Mouse (Mus musculus) limb, embryonic 14.5 days (tissue): ENCODE results near the gene Fbln1. TPM values are rescaled to one million over a fixed set of nuclear protein-coding genes. Genes with fewer than 3 reads are reported as not detected.

ENCODE experiments used
- ATAC-seq: fragments of 200-750 bp; cut with Nextera tagmentation; 2 replicates; pipeline ENCODE4 v1.8.0; 2017; ENCODE audit warnings: low read depth, moderate number of reproducible peaks, moderate TSS enrichment; ENCODE audit not compliant: low FRiP score
- DNase-seq: peaks from one replicate; pipeline ENCODE4 v3.0.0-alpha.2; 2015; ENCODE audit warnings: low spot score
- H3K27ac ChIP-seq: fragments of 300-500 bp; sonication (generic); replicated peaks from 2 replicates; pipeline ENCODE4 v1.5.1; 2014; ENCODE audit warnings: low read depth, mild to moderate bottlenecking, low read length, moderate library complexity, mixed read lengths
- H3K27me3 ChIP-seq: fragments of 300-500 bp; sonication (generic); 2 replicates; pipeline ENCODE4 v1.6.1; 2014; ENCODE audit warnings: low read length, mixed read lengths; ENCODE audit not compliant: control insufficient read depth, insufficient read depth
- H3K36me3 ChIP-seq: fragments of 300-500 bp; sonication (generic); 2 replicates; pipeline ENCODE4 v1.6.1; 2014; ENCODE audit warnings: mild to moderate bottlenecking, low read length, moderate library complexity, mixed read lengths; ENCODE audit not compliant: control insufficient read depth, insufficient read depth
- H3K4me1 ChIP-seq: fragments of 300-500 bp; sonication (generic); 2 replicates; pipeline ENCODE4 v1.6.1; 2014; ENCODE audit warnings: antibody characterized with exemption, low read length, mixed read lengths; ENCODE audit not compliant: control insufficient read depth, insufficient read depth
- H3K4me2 ChIP-seq: fragments of 300-500 bp; sonication (generic); replicated peaks from 2 replicates; pipeline ENCODE4 v1.6.1; 2014; ENCODE audit warnings: low read depth, mild to moderate bottlenecking, low read length, moderate library complexity; ENCODE audit not compliant: severe bottlenecking
- H3K4me3 ChIP-seq: fragments of 300-500 bp; sonication (generic); replicated peaks from 2 replicates; pipeline ENCODE4 v1.5.1; 2014; ENCODE audit warnings: low read length
- H3K9ac ChIP-seq: fragments of 300-500 bp; sonication (generic); 2 replicates; pipeline ENCODE4 v1.6.1; 2014; ENCODE audit warnings: mild to moderate bottlenecking, low read depth, low read length, moderate library complexity; ENCODE audit not compliant: severe bottlenecking
- H3K9me3 ChIP-seq: fragments of 300-500 bp; sonication (generic); 2 replicates; pipeline ENCODE4 v1.6.1; 2016; ENCODE audit warnings: low read length; ENCODE audit not compliant: control insufficient read depth
- POLR2A ChIP-seq: fragments of 200-500 bp; IDR thresholded peaks from 2 replicates; pipeline ENCODE4 v1.8.0; 2012; ENCODE audit warnings: inconsistent platforms, mild to moderate bottlenecking, moderate library complexity, borderline replicate concordance; ENCODE audit not compliant: insufficient read depth, insufficient read length; ENCODE audit errors: extremely low read depth
- WGBS: fragments of 180-500 bp; shearing (Covaris S2); extraction: QIAGEN DNeasy Blood & Tissue Kit; methylation state at CpG from one replicate; pipeline ENCODE4 v1.1.7; 2014; 5-methylcytosine and 5-hydroxymethylcytosine counted together
- polyA plus RNA-seq, 2 experiments: library from polyadenylated mRNA; depleted of rRNA in 1 of 2; stranded (reverse) in 1 of 2; unstranded in 1 of 2; fragments of >200 nt; fragmentation: Nextera tagmentation in 1 of 2; extraction: Ambion mirVana in 1 of 2; gene quantifications; 2 replicates each; pipeline versions ENCODE4 v1.2.1 to v1.2.3; 2012 to 2014

Gene Fbln1
- polyA plus RNA-seq, 2 experiments: 255 to 265 TPM

DNA sequence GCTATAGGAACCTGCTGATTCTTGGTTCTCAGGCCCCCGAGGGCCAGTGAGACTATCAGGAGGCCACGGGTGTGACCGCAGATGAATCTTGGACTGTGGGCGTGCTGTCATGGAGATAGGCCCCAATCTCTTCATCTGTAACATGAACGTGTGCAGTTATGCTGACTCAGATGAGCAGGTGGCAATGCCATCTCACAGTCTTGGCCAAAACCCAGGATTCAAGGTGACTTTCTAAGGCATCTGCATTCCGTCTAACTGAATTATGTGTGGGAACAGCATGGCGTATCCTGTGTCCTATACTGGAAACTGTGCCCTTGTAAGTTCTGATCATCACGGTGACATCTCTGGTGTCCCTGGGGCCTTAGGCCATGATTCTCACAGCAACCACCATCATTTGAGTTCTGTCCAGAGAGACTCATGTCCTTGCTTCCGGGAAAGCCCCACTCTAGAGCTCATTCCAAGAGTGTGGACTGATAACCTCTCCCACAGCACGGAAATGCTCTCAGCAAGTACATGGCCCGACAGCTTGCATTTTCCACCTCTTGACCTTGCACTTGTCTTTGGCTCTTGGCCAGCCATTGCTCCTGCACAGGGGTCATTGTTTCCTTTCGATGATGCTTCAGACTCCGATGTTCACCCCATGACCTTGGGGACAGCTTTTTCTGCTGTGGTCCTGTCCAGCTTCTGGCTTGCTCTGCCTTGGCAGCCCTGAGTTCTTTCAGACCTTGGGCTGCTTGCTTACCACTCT, 38.8 kb downstream of the Fbln1 start:
- no peak for ATAC-seq
- no peak overlapping the region for H3K9ac ChIP-seq
- peaks cover 88% of the 10 kb centered on the region for H3K36me3 ChIP-seq
- no peaks in the 10 kb centered on the region for H3K9me3 ChIP-seq
- H3K4me3 ChIP-seq: no peak overlapping the region
- no peak overlapping the region for H3K4me2 ChIP-seq
- no peaks in the 10 kb centered on the region for H3K27me3 ChIP-seq
- no peaks in the 10 kb centered on the region for H3K4me1 ChIP-seq
- no peak for DNase-seq
- 90% methylated on average over 13 of the region's 13 CpGs for WGBS
- TF ChIP-seq POLR2A: no peak
- H3K27ac ChIP-seq: no peak overlapping the region

DNA sequence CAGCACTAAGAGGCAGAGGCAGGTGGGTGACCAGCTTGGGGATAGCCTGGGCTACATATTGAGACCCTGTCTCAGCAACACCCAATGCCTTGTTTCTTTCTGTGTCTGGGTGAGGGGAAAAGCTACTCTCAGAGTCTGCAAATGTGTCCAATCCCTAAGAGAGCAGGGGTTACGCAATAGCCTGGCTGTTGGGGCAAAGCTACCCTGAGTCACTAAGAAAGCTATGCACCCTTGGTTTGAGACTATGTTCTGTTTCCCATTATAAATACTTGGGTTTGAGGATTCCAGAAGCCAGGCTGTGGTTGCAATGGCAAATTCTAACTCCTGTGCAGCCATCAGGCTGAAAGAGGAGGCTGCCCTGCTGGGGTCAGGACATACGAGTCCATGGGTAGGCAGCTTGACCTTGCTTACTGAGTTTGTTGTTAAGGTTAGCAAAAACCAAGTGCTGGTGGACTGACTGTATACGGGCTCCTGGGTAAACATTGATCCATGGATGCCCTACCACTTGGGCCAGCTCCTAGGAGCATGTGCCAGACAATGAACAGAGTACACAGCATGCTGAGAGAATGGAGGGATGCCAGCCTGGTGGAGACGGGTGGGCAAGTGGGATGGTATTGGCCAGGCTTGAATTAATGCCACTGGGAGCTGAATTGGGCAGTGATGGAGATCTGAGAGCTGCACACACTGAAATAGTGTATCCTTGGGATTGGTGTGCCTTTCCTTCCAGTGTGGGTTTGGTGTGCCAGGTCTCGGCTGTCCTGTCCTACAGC, 39.7 kb downstream of the Fbln1 start:
- no peak overlapping the region for H3K4me3 ChIP-seq
- H3K9ac ChIP-seq: no peak overlapping the region
- DNase-seq: no peak
- H3K4me1 ChIP-seq: no peaks in the 10 kb centered on the region
- H3K27me3 ChIP-seq: no peaks in the 10 kb centered on the region
- no peak for ATAC-seq
- 93% methylated on average over 5 of the region's 5 CpGs for WGBS
- no peak overlapping the region for H3K27ac ChIP-seq
- peaks cover 88% of the 10 kb centered on the region for H3K36me3 ChIP-seq
- H3K9me3 ChIP-seq: no peaks in the 10 kb centered on the region
- no peak for TF ChIP-seq POLR2A
- H3K4me2 ChIP-seq: no peak overlapping the region

DNA sequence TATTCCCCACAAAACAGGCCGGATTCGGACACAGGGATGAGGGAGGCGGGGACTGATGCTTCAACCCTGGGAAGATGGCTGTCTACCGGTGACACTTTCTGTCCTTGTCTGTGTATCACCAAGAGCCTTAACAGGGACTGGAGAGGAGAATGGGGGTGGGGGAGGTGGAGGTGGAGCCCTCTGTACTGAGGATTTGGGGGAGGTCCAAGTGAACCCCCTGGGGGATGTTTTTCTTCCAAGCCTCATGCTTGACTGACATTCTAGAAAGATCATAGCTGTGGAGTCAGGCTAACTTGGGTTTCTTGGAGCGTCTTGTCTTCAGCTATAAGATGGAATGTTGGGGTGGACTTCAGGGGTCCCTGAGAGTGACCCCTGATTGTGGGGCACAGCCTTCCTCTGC, 40.3 kb downstream of the Fbln1 start:
- WGBS: 84% methylated on average over 5 of the region's 5 CpGs
- no peak for TF ChIP-seq POLR2A
- H3K36me3 ChIP-seq: peaks cover 85% of the 10 kb centered on the region
- no peak overlapping the region for H3K9ac ChIP-seq
- H3K27ac ChIP-seq: no peak overlapping the region
- no peaks in the 10 kb centered on the region for H3K9me3 ChIP-seq
- ATAC-seq: no peak
- no peak for DNase-seq
- H3K4me3 ChIP-seq: no peak overlapping the region
- H3K4me1 ChIP-seq: no peaks in the 10 kb centered on the region
- H3K4me2 ChIP-seq: no peak overlapping the region
- H3K27me3 ChIP-seq: no peaks in the 10 kb centered on the region

DNA sequence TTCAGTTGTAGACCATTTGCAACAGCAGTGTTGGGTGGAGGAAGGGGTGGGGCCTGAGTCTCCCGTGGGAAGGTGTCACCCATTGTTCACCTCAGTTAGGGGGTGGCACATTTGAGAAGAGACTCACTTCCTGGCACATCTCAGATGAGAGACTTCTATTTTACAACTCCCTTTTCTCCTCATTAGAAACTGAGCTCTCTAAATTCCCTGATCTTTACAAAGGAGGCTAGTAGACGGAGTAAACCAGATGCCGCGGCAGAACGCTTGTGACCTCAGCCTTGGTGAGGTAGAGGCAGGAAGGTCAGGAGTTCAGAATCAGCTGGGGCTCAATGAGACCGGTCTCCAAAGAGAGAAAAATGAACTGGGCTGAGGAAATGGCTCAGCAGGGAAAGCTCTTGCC, 41.2 kb downstream of the Fbln1 start:
- WGBS: 47% methylated on average over 6 of the region's 6 CpGs
- TF ChIP-seq POLR2A: no peak
- no peaks in the 10 kb centered on the region for H3K27me3 ChIP-seq
- H3K36me3 ChIP-seq: peaks cover 85% of the 10 kb centered on the region
- ATAC-seq (no peak), DNase-seq (no peak)
- no peak overlapping the region for H3K4me3 ChIP-seq
- no peaks in the 10 kb centered on the region for H3K9me3 ChIP-seq
- no peak overlapping the region for H3K9ac ChIP-seq
- no peaks in the 10 kb centered on the region for H3K4me1 ChIP-seq
- H3K4me2 ChIP-seq: no peak overlapping the region
- no peak overlapping the region for H3K27ac ChIP-seq

DNA sequence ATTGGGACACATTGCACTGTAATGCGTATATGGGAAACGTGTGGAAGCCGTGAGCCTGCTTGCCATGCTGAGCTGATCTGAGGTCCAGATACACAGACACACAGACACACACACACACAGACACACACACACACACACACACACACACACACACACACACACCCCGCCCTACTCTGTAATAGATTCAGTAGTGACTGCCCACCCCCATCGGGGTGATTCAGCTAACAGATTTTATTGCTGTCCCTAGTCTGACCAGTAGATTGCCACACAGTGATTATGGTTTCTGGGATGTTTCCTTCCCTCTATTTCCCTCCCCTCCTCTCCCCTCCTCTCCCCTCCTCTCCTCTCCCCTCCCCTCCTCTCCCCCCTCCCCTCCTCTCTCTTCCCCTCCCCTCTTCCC, 42.6 kb downstream of the Fbln1 start:
- H3K4me3 ChIP-seq: no peak overlapping the region
- 85% methylated on average over 5 of the region's 5 CpGs for WGBS
- ATAC-seq (no peak), DNase-seq (no peak)
- H3K27ac ChIP-seq: no peak overlapping the region
- H3K9ac ChIP-seq: no peak overlapping the region
- no peaks in the 10 kb centered on the region for H3K4me1 ChIP-seq
- TF ChIP-seq POLR2A: no peak
- no peaks in the 10 kb centered on the region for H3K27me3 ChIP-seq
- no peak overlapping the region for H3K4me2 ChIP-seq
- H3K9me3 ChIP-seq: no peaks in the 10 kb centered on the region
- H3K36me3 ChIP-seq: peaks cover 85% of the 10 kb centered on the region
